Mouse (Mus musculus) liver, embryonic 14.5 days (tissue): ENCODE data around the gene Itgb3bp.

Experiments
- CTCF ChIP-seq: IDR thresholded peaks from 2 replicates; pipeline ENCODE4 v1.5.1; 2016; ENCODE audit warnings: antibody characterized with exemption, low read depth, control low read depth
- EP300 ChIP-seq: IDR thresholded peaks from 2 replicates; pipeline ENCODE4 v1.6.1; 2016; ENCODE audit warnings: antibody characterized with exemption, low read depth

GRCm38 (mm10) chr4:99973931-99974330, 44.3 kb upstream of the Itgb3bp start:
- TF ChIP-seq CTCF, result no peak
- no peak for TF ChIP-seq EP300
